Mouse (Mus musculus): Measurements from ENCODE around the gene Rpl11. TPM values are rescaled to one million over a fixed set of nuclear protein-coding genes. Genes with fewer than 3 reads are reported as not detected.
"Not testable (repeated sequence)": the region's sequence is repeated elsewhere in the genome, so short reads cannot be mapped to it uniquely, and the experiment has no call there.

Rpl11 gene
- total RNA-seq, 2 experiments from 2014 or later, result 522 to 588 TPM

- no peak for DNase-seq
These were observed 71.6 kb downstream of the Rpl11 start for GRCm38 (mm10) chr4:135981524-135982063.

GRCm38 (mm10) chr4:135980223-135980622 is 73.0 kb downstream of the Rpl11 start:
- DNase-seq, result not testable (repeated sequence)

Other genes starting within 250 kb of the Rpl11 start
- gene Srsf10, start 197.7 kb downstream of the Rpl11 start, total RNA-seq (2021), result 100 to 1,000 TPM in 1 of 2 experiments, 10 to 100 TPM in 1; 82.3 to 120 TPM
- gene Pnrc2, start 179.6 kb downstream of the Rpl11 start, total RNA-seq (2021), result 100 to 1,000 TPM; 104 to 111 TPM
- gene Cnr2, start 158.0 kb downstream of the Rpl11 start, total RNA-seq (2021), result 1 to 10 TPM; 1.3 to 1.6 TPM
- gene Fuca1, start 132.7 kb downstream of the Rpl11 start, total RNA-seq (2021), result 10 to 100 TPM; 84.1 to 87.4 TPM
- 10 to 100 TPM; 56.1 to 62.6 TPM for gene Hmgcl, start 107.0 kb downstream of the Rpl11 start, total RNA-seq (2021)
- 10 to 100 TPM; 13.5 to 24.0 TPM for gene Gale, start 89.7 kb downstream of the Rpl11 start, total RNA-seq (2021)
- 10 to 100 TPM; 68.0 to 77.0 TPM for gene Lypla2, start 80.8 kb downstream of the Rpl11 start, total RNA-seq (2021)
- gene Pithd1, start 66.2 kb downstream of the Rpl11 start, total RNA-seq (2021), result 10 to 100 TPM; 28.9 to 34.2 TPM
- gene Eloa, start 31.7 kb downstream of the Rpl11 start, total RNA-seq (2021), result 10 to 100 TPM; 42.1 to 44.6 TPM
- gene Id3, start 90.1 kb upstream of the Rpl11 start, total RNA-seq (2021), result 10 to 100 TPM; 60.0 to 74.0 TPM
- gene E2f2, start 119.0 kb upstream of the Rpl11 start, total RNA-seq (2021), result 1 to 10 TPM; 2.1 to 2.3 TPM
- gene Asap3, start 152.9 kb upstream of the Rpl11 start, total RNA-seq (2021), result 1 to 10 TPM; 1.7 to 2.1 TPM
- gene Tcea3, start 194.3 kb upstream of the Rpl11 start, total RNA-seq (2021), result 1 to 10 TPM; 2.7 to 2.8 TPM
- 10 to 100 TPM; 17.0 to 21.4 TPM for gene Zfp46, start 231.3 kb upstream of the Rpl11 start, total RNA-seq (2021)

All from adrenal gland, postnatal 36 days (tissue).